Mouse (Mus musculus) cerebellum, adult 2 months (tissue): ENCODE data around the gene Camkv. TPM values are rescaled to one million over a fixed set of nuclear protein-coding genes. Genes with fewer than 3 reads are reported as not detected.

ENCODE experiments used
- DNase-seq, 2 experiments: peaks; one replicate each; pipeline ENCODE4 v3.0.0; 2021
- H3K27ac ChIP-seq: fragments of 200-500 bp; 2 replicates; pipeline ENCODE4 v1.5.1; 2012; ENCODE audit warnings: low read length, control low read depth, inconsistent platforms; ENCODE audit not compliant: insufficient read depth
- H3K27me3 ChIP-seq: fragments of 200-500 bp; 2 replicates; pipeline ENCODE4 v1.6.1; 2012; ENCODE audit warnings: inconsistent platforms, mild to moderate bottlenecking, low read length, moderate library complexity; ENCODE audit not compliant: control insufficient read depth, insufficient read depth
- H3K4me1 ChIP-seq: fragments of 200-500 bp; 2 replicates; pipeline ENCODE4 v1.6.1; 2011; ENCODE audit warnings: low read length; ENCODE audit not compliant: control insufficient read depth, insufficient read depth
- H3K4me3 ChIP-seq: fragments of 200-500 bp; replicated peaks from 2 replicates; pipeline ENCODE3; 2011; ENCODE audit warnings: mild to moderate bottlenecking, low read depth, low read length, control low read depth; ENCODE audit not compliant: insufficient read depth
- CTCF ChIP-seq: fragments of 200-500 bp; IDR thresholded peaks from 2 replicates; pipeline ENCODE4 v1.5.1; 2011; ENCODE audit warnings: low read depth, mild to moderate bottlenecking, control low read depth, low read length, moderate library complexity, borderline replicate concordance; ENCODE audit not compliant: insufficient read depth
- POLR2A ChIP-seq: fragments of 200-500 bp; IDR thresholded peaks from 2 replicates; pipeline ENCODE4 v1.6.1; 2011; ENCODE audit warnings: low read length, control low read depth, borderline replicate concordance; ENCODE audit not compliant: insufficient read depth
- WGBS: fragments of 180-500 bp; shearing (Covaris S2); methylation state at CpG from one replicate; pipeline ENCODE4 v1.1.7; 2018; 5-methylcytosine and 5-hydroxymethylcytosine counted together
- polyA plus RNA-seq: library from polyadenylated mRNA; depleted of rRNA; stranded (reverse); fragments of >200 nt; gene quantifications from 2 replicates; pipeline ENCODE4 v1.2.3, GENCODE M21; 2012; rRNA removed

Gene Camkv
- polyA plus RNA-seq, 1 experiment = 25.1 TPM

DNA sequence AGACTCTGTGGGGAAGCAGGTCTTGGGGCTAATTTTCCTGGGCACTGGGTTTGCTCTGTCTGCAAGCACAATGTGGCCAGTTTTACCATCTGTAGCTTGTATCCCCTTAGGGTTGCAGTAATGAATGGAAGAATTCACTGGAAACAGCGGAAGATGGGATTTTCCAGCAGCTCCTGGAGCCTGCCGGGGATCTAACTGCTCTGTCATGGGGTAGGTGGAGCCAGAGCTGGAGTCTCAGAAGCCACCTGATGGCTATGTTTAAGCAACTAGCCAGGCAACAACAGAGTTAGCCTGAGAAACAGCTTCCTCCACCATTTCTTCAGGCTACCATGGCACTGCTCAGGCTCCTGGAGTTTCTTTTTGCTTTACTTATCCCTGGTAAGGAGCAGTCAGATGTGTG, 56.7 kb downstream of the Camkv start, which contains the start of gene Cdhr4:
TSS of gene Cdhr4 (plus strand) at position 301 of the 400 bp plus-strand sequence.
- 26% methylated on average over 2 of the region's 2 CpGs for WGBS
- no peak for DNase-seq

DNA sequence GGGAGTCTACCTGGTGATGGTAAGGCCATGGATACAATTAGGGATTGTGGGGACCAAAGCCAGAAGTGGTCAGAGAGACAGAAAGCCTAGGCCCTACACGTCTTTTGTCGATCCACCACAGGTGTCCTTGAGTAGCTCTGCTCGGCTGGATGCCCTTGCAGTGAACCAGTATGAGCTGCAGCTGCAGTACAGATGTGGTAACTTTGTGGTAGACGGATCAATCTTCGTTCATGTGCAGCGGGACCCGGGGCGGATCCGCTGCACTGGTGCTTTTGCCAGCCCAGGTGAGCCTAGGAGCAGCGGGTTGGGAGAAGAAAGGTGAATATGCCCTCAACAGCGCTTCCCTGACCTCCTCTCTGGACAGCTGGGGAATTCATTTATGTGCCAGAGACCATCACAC, 57.5 kb downstream of the Camkv start:
- Histone ChIP-seq H3K4me1 (no peaks in the 10 kb centered on the region), H3K27me3 (no peaks in the 10 kb centered on the region), H3K27ac (no peak overlapping the region), H3K4me3 (no peak overlapping the region)
- no peak for DNase-seq
- 84% methylated on average over 11 of the region's 11 CpGs for WGBS
- TF ChIP-seq POLR2A (no peak), CTCF (no peak)

More for the DNA sequence above, 56.7 kb downstream of the Camkv start, which contains the start of gene Cdhr4:
- TF ChIP-seq CTCF (no peak), POLR2A (no peak)
- Histone ChIP-seq H3K27me3 (no peaks in the 10 kb centered on the region), H3K27ac (no peak within 1 kb of the TSS), H3K4me1 (no peaks in the 10 kb centered on the region), H3K4me3 (no peak within 1 kb of the TSS)

DNA sequence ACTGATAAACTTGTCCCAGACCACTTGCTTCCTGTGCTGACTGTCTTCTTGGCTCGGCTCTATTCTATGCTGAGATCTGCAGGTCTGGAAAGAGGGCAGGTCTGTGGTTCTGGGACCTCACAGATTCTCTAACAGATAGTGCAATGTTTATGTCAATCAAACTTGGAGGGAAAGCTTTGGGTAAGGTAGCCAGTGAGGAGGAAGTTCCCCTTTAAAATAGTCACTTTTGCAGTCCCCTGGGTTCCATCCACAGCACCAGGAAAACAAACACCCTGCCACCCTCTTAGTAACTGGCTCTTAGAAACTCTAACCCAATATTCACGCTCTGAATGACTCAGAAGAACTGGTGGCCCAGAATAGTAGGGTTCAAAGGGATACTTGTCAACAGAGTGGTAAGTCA, 59.0 kb downstream of the Camkv start:
- 75% methylated on average over 2 of the region's 2 CpGs for WGBS
- H3K27me3 ChIP-seq = no peaks in the 10 kb centered on the region
- H3K4me3 ChIP-seq = no peak overlapping the region
- H3K4me1 ChIP-seq = no peaks in the 10 kb centered on the region
- H3K27ac ChIP-seq = no peak overlapping the region
- no peak for DNase-seq
- no peak for TF ChIP-seq CTCF
- TF ChIP-seq POLR2A = no peak

DNA sequence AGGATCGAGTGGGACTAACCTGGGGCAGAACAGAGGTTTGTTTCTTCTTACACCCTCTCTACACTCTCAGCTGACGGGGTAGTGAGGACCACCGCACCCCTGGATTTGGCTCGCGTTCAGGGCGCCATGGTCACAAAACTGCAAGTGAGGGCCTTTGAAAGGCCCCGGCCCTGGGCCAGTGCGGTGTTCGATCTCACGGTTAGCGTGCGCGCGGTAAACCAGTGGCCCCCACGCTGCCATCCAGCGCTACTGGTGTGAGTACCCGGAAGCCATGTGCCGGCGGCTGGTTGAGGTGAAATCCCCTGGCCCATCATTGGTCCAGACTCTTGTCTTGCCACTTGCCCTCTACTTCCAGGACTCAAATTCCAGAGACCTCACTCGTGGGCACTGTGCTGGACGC, 60.0 kb downstream of the Camkv start:
- no peaks in the 10 kb centered on the region for H3K4me1 ChIP-seq
- H3K27me3 ChIP-seq = no peaks in the 10 kb centered on the region
- no peak for DNase-seq
- TF ChIP-seq CTCF (no peak), POLR2A (no peak)
- 91% methylated on average over 21 of the region's 21 CpGs for WGBS
- H3K4me3 ChIP-seq = no peak overlapping the region
- H3K27ac ChIP-seq = no peak overlapping the region

DNA sequence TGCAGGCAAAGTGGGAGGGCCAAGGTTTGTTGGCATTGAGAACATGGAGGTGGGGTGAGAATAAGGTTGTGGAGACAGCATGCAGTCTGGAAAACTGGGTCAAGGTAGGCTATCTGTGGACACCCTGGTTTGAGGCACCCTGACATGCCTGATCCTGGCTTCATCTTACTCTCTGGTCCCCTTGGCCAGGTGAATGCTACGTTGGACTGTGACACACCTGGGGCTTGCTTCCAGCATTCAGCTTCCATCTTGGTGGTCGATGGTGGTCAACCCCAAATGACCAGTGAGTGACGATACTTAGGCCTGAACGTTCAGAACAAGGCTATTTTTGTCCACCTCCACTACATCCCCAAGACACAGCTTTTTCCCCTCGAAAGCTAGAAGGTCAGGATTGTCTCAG, 60.6 kb downstream of the Camkv start, which contains the start of gene Gm20662:
TSS of gene Gm20662 (plus strand) at position 301 of the 400 bp plus-strand sequence.
- DNase-seq = no peak
- H3K4me3 ChIP-seq = no peak within 1 kb of the TSS
- TF ChIP-seq POLR2A (no peak), CTCF (no peak)
- 90% methylated on average over 5 of the region's 5 CpGs for WGBS
- H3K27me3 ChIP-seq = no peaks in the 10 kb centered on the region
- H3K4me1 ChIP-seq = no peaks in the 10 kb centered on the region
- H3K27ac ChIP-seq = no peak within 1 kb of the TSS

Other genes with a start within 250 kb of the Camkv start
- 30.4 and 31.8 TPM in 2 replicates for gene Sema3f, start 225.2 kb upstream of the Camkv start, polyA plus RNA-seq
- 126 and 129 TPM in 2 replicates for gene Rbm5, start 164.7 kb upstream of the Camkv start, polyA plus RNA-seq
- gene Rbm6, start 62.4 kb upstream of the Camkv start, polyA plus RNA-seq = 64.5 and 66.4 TPM in 2 replicates
- 32.4 and 34.4 TPM in 2 replicates for gene Mon1a, start 47.5 kb upstream of the Camkv start, polyA plus RNA-seq
- gene Mst1r, start 28.8 kb upstream of the Camkv start, polyA plus RNA-seq = 0.71 and 1.0 TPM in 2 replicates
- gene Actl11, start 7.2 kb upstream of the Camkv start, polyA plus RNA-seq = not detected in 2 replicates
- gene Traip, start 14.5 kb downstream of the Camkv start, polyA plus RNA-seq = 1.5 and 2.2 TPM in 2 replicates
- gene Uba7, start 39.8 kb downstream of the Camkv start, polyA plus RNA-seq = 8.0 and 10.0 TPM in 2 replicates
- gene Gm20661, start 47.4 kb downstream of the Camkv start, polyA plus RNA-seq = 0.20 and 0.38 TPM in 2 replicates
- 4.1 and 5.7 TPM in 2 replicates for gene Inka1, start 50.2 kb downstream of the Camkv start, polyA plus RNA-seq
- 2.2 and 4.1 TPM in 2 replicates for gene Cdhr4, start 56.8 kb downstream of the Camkv start, polyA plus RNA-seq
- gene Gm20662, start 60.7 kb downstream of the Camkv start, polyA plus RNA-seq = 6.3 and 6.9 TPM in 2 replicates
- 191 and 245 TPM in 2 replicates for gene Ip6k1, start 66.8 kb downstream of the Camkv start, polyA plus RNA-seq
- gene Gmppb, start 113.6 kb downstream of the Camkv start, polyA plus RNA-seq = 16.5 and 28.7 TPM in 2 replicates
- 2.7 TPM in 2 replicates for gene Amigo3, start 117.5 kb downstream of the Camkv start, polyA plus RNA-seq
- 0.13 TPM in 1 of 2 replicates, not detected in the other for gene Mst1, start 144.8 kb downstream of the Camkv start, polyA plus RNA-seq
- gene Rnf123, start 147.7 kb downstream of the Camkv start, polyA plus RNA-seq = 184 and 213 TPM in 2 replicates
- gene Apeh, start 158.9 kb downstream of the Camkv start, polyA plus RNA-seq = 69.6 and 83.5 TPM in 2 replicates